Mouse (Mus musculus): ENCODE measurements around the gene Retsat.

DNA sequence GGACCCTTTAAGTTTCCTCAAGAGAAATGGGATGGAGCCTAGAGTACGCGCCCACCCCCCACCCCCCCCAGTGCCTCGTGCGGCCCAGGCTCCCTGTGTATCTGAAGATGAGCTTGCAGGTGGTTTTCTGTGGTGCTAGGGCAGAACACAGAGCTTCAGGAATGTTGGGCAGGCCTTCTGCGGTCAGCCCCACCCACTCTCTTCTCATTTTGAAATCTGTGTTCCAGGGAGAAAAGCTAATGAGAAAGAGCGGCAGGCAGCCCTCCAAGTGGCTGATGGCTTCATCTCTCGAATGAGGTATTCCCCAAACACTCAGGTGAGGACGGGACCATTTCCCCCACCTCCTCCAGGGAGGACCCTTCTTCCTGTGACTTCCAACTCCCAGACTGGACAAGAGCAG, 37.5 kb upstream of the Retsat start:
- TF ChIP-seq CTCF (IDR thresholded peaks at IDR 0.05; ENCODE audit: low read depth) (no peak), EP300 (optimal IDR thresholded peaks at IDR 0.05) (no peak)

Data from stomach, postnatal 0 days (tissue).